In the genomic region with DNA sequence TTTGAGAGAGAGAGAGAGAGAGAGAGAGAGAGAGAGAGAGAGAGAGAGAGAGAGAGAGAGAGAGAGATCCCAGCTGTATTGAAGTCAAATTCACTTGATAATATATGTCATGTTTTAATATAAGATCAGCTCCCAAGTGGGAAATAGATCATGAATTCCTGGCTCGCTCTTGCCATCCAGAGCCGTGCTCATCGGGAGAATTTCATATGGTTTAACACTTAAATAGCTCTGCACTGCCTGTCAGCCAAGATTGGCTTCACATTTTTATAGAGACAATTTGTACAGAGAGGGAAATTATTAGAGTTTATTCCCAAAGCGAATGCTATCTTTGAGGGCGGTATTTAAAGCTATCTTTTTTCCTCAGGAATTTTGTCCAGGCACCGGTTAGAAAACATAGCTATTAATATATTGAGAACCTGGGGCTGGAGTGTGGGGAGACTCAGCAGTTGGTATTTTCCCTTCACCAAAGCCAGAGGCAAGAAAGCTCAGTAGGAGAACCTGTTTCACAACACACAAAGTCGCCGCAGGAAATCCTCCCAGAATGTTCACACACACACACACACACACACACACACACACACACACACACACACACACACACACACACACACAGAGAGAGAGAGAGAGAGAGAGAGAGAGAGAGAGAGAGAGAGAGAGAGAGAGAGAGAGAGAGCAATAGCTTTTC, we compare ENCODE assay signal across 10 mouse cellular contexts. TPM values are rescaled to one million over a fixed set of nuclear protein-coding genes. Genes with fewer than 3 reads are reported as not detected.
A peak's percentile ranks its signal among the peaks of the same experiment; 100 is the strongest.
DNase-seq lines count a peak whose midpoint lies in the region; ATAC-seq and TF ChIP-seq lines count a peak whose summit lies in the region.
"Had no signal": no experiment of that assay in that cellular context is flagged by ENCODE, and none has a peak within 500 bp of the region (broad histone marks: within the 10 kb centered on the region; RNA-seq: fewer than 3 reads in every experiment).

No protein-coding gene starts in this region.

- no peak overlapping the region; the same call in 1 of the 2 replicates for H3K9ac ChIP-seq in heart, postnatal 0 days (replicated peaks; ENCODE audit: low read depth, low read length)
- H3K9ac ChIP-seq in MEL (ENCODE audit: control insufficient read depth, low read depth, low read length, poor library complexity, severe bottlenecking) = peak overlapping the region; percentile 80
- H3K9ac ChIP-seq in forebrain, postnatal 0 days = no peak overlapping the region
- H3K9ac ChIP-seq in midbrain, embryonic 15.5 days = no peak overlapping the region
- H3K9ac ChIP-seq: neural tube, embryonic 13.5 days had no signal

- TF ChIP-seq EP300 in heart, postnatal 0 days (IDR thresholded peaks at IDR 0.05; ENCODE audit: low read depth) = no peak
- no peak for TF ChIP-seq EP300 in MEL (IDR thresholded peaks at IDR 0.05; ENCODE audit: low read depth in 1 of 2, low read length in 2 of 2)

- no peak for TF ChIP-seq CTCF in heart, postnatal 0 days (IDR thresholded peaks at IDR 0.05; ENCODE audit: low read depth)
- TF ChIP-seq CTCF in MEL (IDR thresholded peaks at IDR 0.05 in 2 of 3, conservative IDR thresholded peaks at IDR 0.05 in 1 of 3; ENCODE audit: control insufficient read depth in 1 of 3, insufficient read depth in 1 of 3, low read depth in 2 of 3, low read length in 3 of 3, poor library complexity in 1 of 3, severe bottlenecking in 1 of 3) = no peak
- TF ChIP-seq CTCF in forebrain, postnatal 0 days (IDR thresholded peaks at IDR 0.05; ENCODE audit: low read depth) = no peak

- peak overlapping the region; percentile 34; the same call in 1 of the 2 replicates for H3K27ac ChIP-seq in heart, postnatal 0 days (ENCODE audit: low read depth)
- H3K27ac ChIP-seq in MEL (ENCODE audit: control insufficient read depth, low read depth, low read length) = peak overlapping the region; percentile 100
- H3K27ac ChIP-seq in forebrain, postnatal 0 days (ENCODE audit: low read depth, low read length) = no peak overlapping the region
- no peak overlapping the region for H3K27ac ChIP-seq in midbrain, embryonic 15.5 days
- H3K27ac ChIP-seq: neural tube, embryonic 13.5 days had no signal

- H3K9me3 ChIP-seq in heart, postnatal 0 days (replicated peaks; ENCODE audit: control insufficient read depth, low read length) = no peaks in the 10 kb centered on the region
- no peaks in the 10 kb centered on the region for H3K9me3 ChIP-seq in MEL (replicated peaks; ENCODE audit: insufficient read depth, low read length)
- H3K9me3 ChIP-seq in forebrain, postnatal 0 days (ENCODE audit: low read length) = no peaks in the 10 kb centered on the region
- no peaks in the 10 kb centered on the region for H3K9me3 ChIP-seq in midbrain, embryonic 15.5 days
- H3K9me3 ChIP-seq: neural tube, embryonic 13.5 days had no signal

- H3K79me2 ChIP-seq in MEL (ENCODE audit: control insufficient read depth, insufficient read depth, low read length, poor library complexity) = peaks cover 13% of the 10 kb centered on the region

- WGBS in heart, postnatal 0 days = 24% methylated on average over 8 of the region's 8 CpGs
- WGBS in forebrain, postnatal 0 days = 36% methylated on average over 8 of the region's 8 CpGs
- 37% methylated on average over 8 of the region's 8 CpGs for whole genome bisulfite sequencing in midbrain, embryonic 15.5 days

- ATAC-seq in heart, postnatal 0 days (ENCODE audit: insufficient read depth, low read depth) = no peak; the same call in 1 of the 2 replicates
- ATAC-seq in forebrain, postnatal 0 days = no peak
- ATAC-seq in midbrain, embryonic 15.5 days (replicated peaks) = no peak
- ATAC-seq: inflammation-experienced regulatory T-cells, adult 6 months had no signal

- no peak for TF ChIP-seq POLR2A in MEL (IDR thresholded peaks at IDR 0.05; ENCODE audit: control insufficient read depth in 1 of 2, insufficient read depth in 1 of 2, low read depth in 1 of 2, low read length in 2 of 2, poor library complexity in 1 of 2)

- DNase-seq in heart, postnatal 0 days (ENCODE audit: low spot score) = no peak
- no peak for DNase-seq in heart, postnatal 25 days (ENCODE audit: low spot score)
- peak; percentile 71 for DNase-seq in MEL (ENCODE audit: low read depth, low spot score)
- no peak for DNase-seq in forebrain, postnatal 0 days
- DNase-seq in right cerebral cortex, adult 18-20 months = no peak
- no peak for DNase-seq in right cerebral cortex, postnatal 4 days
- no peak for DNase-seq in testis, postnatal 10 days (ENCODE audit: low spot score)

- intact Hi-C loops in heart, postnatal 25 days (cut with DNase I) = no loop called here

- H3K4me3 ChIP-seq in heart, postnatal 0 days (ENCODE audit: low read depth, low read length) = peak overlapping the region; percentile 41
- peak overlapping the region; percentile 57 to 96 for H3K4me3 ChIP-seq in MEL (ENCODE audit: control insufficient read depth in 1 of 2, insufficient read depth in 1 of 2, low read depth in 2 of 2, low read length in 2 of 2)
- H3K4me3 ChIP-seq in forebrain, postnatal 0 days (ENCODE audit: low read depth, low read length) = no peak overlapping the region
- no peak overlapping the region for H3K4me3 ChIP-seq in midbrain, embryonic 15.5 days
- H3K4me3 ChIP-seq: neural tube, embryonic 13.5 days had no signal

- H3K4me1 ChIP-seq in heart, postnatal 0 days (ENCODE audit: control insufficient read depth, insufficient read depth) = peaks cover 9% of the 10 kb centered on the region; the same call in 1 of the 2 replicates
- peaks cover 8 to 33% of the 10 kb centered on the region in 2 experiments for H3K4me1 ChIP-seq in MEL (ENCODE audit: control insufficient read depth in 1 of 2, insufficient read depth in 2 of 2, low read length in 2 of 2)
- H3K4me1 ChIP-seq in forebrain, postnatal 0 days (ENCODE audit: insufficient read depth) = no peaks in the 10 kb centered on the region
- peaks cover 7% of the 10 kb centered on the region; the same call in 1 of the 2 replicates for H3K4me1 ChIP-seq in midbrain, embryonic 15.5 days

- no peaks in the 10 kb centered on the region for H3K36me3 ChIP-seq in heart, postnatal 0 days (replicated peaks; ENCODE audit: control insufficient read depth, insufficient read depth, low read length)
- peaks cover 0 to 27% of the 10 kb centered on the region in 2 experiments; a peak in 2 of 4 replicates for H3K36me3 ChIP-seq in MEL (ENCODE audit: control insufficient read depth in 1 of 2, insufficient read depth in 2 of 2, low read length in 2 of 2)
- H3K36me3 ChIP-seq in forebrain, postnatal 0 days (ENCODE audit: insufficient read depth) = no peaks in the 10 kb centered on the region
- H3K36me3 ChIP-seq in midbrain, embryonic 15.5 days (replicated peaks) = no peaks in the 10 kb centered on the region
- H3K36me3 ChIP-seq: neural tube, embryonic 13.5 days had no signal

- H3K4me2 ChIP-seq in heart, postnatal 0 days (ENCODE audit: low read depth, low read length) = peak overlapping the region; percentile 68
- H3K4me2 ChIP-seq in forebrain, postnatal 0 days (ENCODE audit: low read depth) = peak overlapping the region; percentile 13; the same call in 1 of the 2 replicates
- peak overlapping the region; percentile 42 for H3K4me2 ChIP-seq in midbrain, embryonic 15.5 days

- no peak for TF ChIP-seq RAD21 in MEL (IDR thresholded peaks at IDR 0.05; ENCODE audit: low read depth, low read length)

- no peaks in the 10 kb centered on the region for H3K27me3 ChIP-seq in heart, postnatal 0 days (ENCODE audit: control insufficient read depth, insufficient read depth, low read length)
- H3K27me3 ChIP-seq in MEL (ENCODE audit: control insufficient read depth in 1 of 2, insufficient read depth in 2 of 2, low read length in 2 of 2) = no peaks in the 10 kb centered on the region
- H3K27me3 ChIP-seq in forebrain, postnatal 0 days (ENCODE audit: insufficient read depth, low read length) = no peaks in the 10 kb centered on the region
- H3K27me3 ChIP-seq in midbrain, embryonic 15.5 days (replicated peaks) = no peaks in the 10 kb centered on the region
- H3K27me3 ChIP-seq: neural tube, embryonic 13.5 days had no signal

TF ChIP-seq in MEL, 35 proteins besides CTCF, POLR2A, EP300 and RAD21:
- 0 out of 2 replicates have a peak, but pooled peaks have one; percentile 5 for TF ChIP-seq ETS1 (IDR thresholded peaks at IDR 0.05; ENCODE audit: low read depth, low read length)
- TF ChIP-seq CHD1 (IDR thresholded peaks at IDR 0.05; ENCODE audit: low read depth, low read length) = peak; percentile 42; the same call in 1 of the 2 replicates
- 0 out of 2 replicates have a peak, but pooled peaks have one; percentile 12 for TF ChIP-seq SIN3A (IDR thresholded peaks at IDR 0.05; ENCODE audit: low read length)
- no peak for TF ChIP-seq NRF1 (IDR thresholded peaks at IDR 0.05; ENCODE audit: insufficient read depth, low read depth, low read length, poor library complexity, severe bottlenecking)
- TF ChIP-seq JUND (IDR thresholded peaks at IDR 0.05; ENCODE audit: low read depth, low read length) = no peak; the same call in 1 of the 2 replicates
TF ChIP-seq in MEL: peak in this region for 3.

RNA-seq across cellular contexts. Expression of a gene that starts 17.9 kb away (rescaled TPM):
- total RNA-seq in heart, postnatal 0 days (2014; rRNA removed; ENCODE audit: low replicate concordance) = 40.2 and 41.2 TPM in 2 replicates
- 11.9 and 12.3 TPM in 2 replicates for polyA plus RNA-seq in heart, postnatal 0 days (2015; fragmentation: Nextera tagmentation; extraction: Ambion mirVana)
- 10 to 100 TPM; 16.2 to 19.7 TPM for total RNA-seq in heart, postnatal 25 days (2021)
- 25.6 and 28.9 TPM in 2 replicates for total RNA-seq in MEL (2012; rRNA removed)
- polyA plus RNA-seq in MEL (2012; ENCODE audit: insufficient read depth in 1 of 2, insufficient read length in 2 of 2, low read depth in 1 of 2, low replicate concordance in 2 of 2, missing spikeins in 1 of 2) = 100 to 1,000 TPM in 1 of 2 experiments, 10 to 100 TPM in 1; 32.9 to 155 TPM
- 119 and 149 TPM in 2 replicates for total RNA-seq in forebrain, postnatal 0 days (2014; rRNA removed)
- 39.2 and 46.8 TPM in 2 replicates for polyA plus RNA-seq in forebrain, postnatal 0 days (2015; fragmentation: Nextera tagmentation; extraction: Ambion mirVana)
- 42.2 and 45.7 TPM in 2 replicates for polyA plus RNA-seq in midbrain, embryonic 15.5 days (2015; fragmentation: Nextera tagmentation; extraction: Ambion mirVana)

Comparison
In these comparisons a context has a peak if more than half of its experiments do, and no peak if none do; other contexts are left out.
1. H3K27ac ChIP-seq: peak in heart, postnatal 0 days (single experiment) and MEL (single experiment); none in forebrain, postnatal 0 days (single experiment) and midbrain, embryonic 15.5 days (single experiment).
2. H3K4me2 ChIP-seq: peak in every context shown above with its lines; median percentile 68 in heart, postnatal 0 days; 42 in midbrain, embryonic 15.5 days; 13 in forebrain, postnatal 0 days.
3. H3K4me3 ChIP-seq: peak in heart, postnatal 0 days (single experiment) and MEL (2 of 2); none in forebrain, postnatal 0 days (single experiment) and midbrain, embryonic 15.5 days (single experiment).